Mouse (Mus musculus) testis, postnatal 10 days (tissue): ENCODE results near the gene Nkd1.

Experiments
- DNase-seq: peaks from one replicate; pipeline ENCODE4 v3.0.0; 2021; ENCODE audit warnings: low spot score

The Nkd1 gene

DNA sequence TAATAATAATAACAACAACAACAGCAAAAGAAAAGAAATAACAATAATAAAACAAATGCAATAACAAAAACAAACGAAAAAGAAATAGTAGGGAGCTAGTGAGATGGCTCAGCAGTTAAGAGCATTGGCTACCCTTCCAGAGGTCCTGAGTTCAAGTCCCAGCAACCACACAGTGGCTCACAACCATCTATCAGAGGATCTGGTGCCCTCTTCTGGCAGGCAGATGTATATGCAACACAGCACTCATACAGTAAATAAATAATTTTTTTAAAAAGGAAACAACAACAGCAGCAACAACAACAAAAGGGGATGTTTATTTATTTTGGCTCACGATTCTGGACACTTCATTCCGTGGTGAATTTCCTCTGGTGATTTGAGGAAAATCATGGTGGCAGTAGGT is 98.4 kb downstream of the Nkd1 start:
- DNase-seq: peak; percentile 58

DNA sequence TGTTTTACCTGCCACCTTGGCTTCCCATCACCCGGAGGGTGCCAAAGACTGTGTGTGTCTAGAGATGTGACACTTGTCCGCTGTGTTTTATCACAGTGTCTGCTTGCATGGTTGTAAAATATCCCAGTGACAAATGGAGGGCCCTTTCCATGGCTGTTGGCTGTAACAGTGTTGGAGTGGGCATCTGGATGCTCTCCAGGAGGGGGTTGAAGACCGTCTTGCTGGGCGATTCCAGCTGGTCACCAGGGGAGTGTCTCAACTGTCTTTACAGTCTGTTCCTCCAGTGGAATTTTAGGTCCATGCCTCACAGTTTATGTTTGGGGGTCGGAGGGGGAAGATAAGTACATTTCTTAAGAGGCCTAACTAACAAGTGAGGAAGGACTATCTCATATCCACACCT is 99.8 kb downstream of the Nkd1 start:
- DNase-seq: no peak

DNA sequence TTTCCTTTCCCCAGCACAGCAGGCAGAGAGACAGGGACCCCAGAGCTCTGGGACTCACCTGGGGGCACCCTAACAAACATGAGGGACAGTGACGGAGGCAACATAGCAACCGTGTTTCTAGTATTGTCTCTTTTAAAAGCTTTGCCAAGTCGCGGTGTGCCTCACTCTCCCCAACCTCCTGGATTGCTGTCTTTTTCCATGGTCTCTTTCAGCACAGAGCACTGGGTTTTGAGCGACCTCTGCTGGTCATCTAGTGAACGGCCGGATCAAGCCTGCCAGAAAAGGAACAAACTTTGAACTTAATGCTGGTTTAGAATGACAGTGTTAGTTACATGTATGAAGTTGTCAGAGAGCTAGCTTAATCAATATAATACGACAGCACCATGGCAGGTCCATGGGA is 100.3 kb downstream of the Nkd1 start:
- peak; percentile 86 for DNase-seq

DNA sequence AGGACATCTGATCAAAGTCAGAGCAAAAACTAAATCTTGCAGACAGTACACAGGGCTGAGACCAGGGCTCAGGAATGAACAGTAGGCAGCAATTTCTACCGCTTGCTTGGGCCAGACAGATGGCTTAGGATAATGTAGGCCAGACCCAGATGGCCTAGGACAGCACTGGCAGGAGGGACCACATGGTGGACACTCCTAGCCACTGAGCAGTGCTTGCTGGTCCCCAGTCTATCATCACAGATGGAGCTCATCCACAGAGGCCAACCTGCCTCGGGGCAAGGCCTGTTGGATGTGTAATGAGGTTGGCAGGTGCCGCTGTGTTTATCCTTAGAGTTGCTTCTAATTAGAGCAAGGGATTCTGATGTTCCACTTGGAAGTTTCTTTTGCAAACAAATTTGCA is 102.2 kb downstream of the Nkd1 start:
- no peak for DNase-seq

DNA sequence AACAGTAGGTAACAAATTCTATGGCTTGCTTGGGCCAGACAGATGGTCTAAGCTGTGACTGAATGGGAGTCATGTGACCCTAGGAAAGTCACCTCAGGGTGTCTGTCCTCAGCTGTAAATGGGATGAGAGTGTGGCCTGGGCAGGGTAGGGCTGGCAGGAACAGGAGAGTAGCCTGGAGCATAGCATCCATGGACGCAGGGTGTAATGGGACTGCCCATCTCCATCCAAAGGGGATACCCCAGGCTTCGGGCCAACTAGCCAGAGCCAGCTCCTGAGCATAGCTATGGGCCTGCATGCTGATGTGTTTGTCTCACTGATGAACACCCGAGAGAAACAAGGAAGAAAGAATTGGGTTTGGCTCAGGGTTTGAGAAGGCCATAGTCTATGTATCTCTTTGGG is 103.1 kb downstream of the Nkd1 start:
- DNase-seq: no peak

DNA sequence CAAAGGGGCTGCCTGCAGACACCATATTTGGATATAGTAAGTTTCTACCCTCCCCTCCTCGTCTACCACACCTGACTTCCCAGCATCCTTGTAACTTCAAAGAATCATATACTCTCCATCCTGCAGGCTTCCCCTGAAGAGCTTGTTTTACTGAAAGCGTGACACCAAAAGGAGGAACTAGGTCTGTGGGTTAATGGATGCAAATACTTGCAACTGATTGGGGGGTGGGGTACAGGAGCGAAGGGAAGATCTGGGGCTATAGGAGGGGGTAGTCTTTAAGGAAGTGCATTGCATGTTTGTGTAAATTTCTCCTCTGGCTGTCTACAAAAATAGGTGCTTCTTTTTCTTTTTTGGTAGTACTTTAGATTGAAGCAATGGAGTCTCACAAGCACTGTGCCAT is 105.3 kb downstream of the Nkd1 start:
- no peak for DNase-seq

DNA sequence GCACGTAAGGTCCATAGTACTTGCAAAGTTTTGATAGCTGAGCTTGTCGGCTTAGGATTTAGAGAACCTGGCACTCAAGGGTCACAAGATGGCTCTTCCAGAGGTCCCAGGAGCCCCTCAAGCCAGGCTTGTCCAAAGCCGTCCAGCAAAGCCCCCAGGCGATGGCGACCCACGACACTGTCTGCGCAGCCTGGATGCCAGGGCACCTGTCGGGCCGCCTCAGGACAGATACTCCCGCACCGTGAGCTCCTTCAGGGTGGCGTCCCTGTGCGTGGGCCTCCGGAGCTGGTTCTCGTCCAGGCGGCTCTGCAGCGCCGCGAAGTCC is 105.7 kb downstream of the Nkd1 start:
- no peak for DNase-seq

DNA sequence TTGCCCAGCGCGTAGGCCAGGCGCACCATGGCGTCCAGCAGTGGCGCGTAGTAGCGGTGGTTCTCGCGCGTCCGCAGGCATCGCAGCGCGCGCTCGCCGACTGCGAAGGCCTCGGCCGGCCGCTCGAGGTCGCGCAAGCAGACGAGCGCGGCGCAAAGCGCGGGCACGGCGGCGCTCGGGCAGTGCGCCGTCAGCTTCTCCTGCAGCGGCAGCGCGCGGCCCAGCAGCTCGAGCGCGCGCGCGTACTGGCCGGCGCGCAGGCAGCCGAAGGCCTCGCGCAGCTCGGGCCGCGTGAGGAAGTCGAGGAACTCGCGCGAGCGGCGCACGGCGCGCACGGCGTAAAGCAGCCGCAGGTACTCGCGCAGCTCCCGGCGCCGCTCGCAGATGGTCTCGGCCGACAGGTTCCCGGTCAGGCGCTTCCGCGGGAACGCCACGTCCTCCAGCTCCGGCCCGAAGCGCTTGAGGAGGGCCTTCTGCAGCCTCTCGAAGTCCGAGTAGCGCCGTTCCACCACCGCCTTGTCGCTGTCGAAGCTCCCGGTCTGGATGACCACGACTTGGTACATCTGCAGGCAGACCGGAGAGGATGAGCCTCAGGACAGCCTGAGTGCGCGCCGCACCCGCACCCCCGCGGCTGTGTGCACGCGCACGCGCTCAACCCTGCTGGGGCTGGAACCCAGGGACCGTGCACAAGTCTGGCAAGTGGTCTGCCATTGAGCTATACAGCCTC is 106.3 kb downstream of the Nkd1 start:
- peak; percentile 74 for DNase-seq

DNA sequence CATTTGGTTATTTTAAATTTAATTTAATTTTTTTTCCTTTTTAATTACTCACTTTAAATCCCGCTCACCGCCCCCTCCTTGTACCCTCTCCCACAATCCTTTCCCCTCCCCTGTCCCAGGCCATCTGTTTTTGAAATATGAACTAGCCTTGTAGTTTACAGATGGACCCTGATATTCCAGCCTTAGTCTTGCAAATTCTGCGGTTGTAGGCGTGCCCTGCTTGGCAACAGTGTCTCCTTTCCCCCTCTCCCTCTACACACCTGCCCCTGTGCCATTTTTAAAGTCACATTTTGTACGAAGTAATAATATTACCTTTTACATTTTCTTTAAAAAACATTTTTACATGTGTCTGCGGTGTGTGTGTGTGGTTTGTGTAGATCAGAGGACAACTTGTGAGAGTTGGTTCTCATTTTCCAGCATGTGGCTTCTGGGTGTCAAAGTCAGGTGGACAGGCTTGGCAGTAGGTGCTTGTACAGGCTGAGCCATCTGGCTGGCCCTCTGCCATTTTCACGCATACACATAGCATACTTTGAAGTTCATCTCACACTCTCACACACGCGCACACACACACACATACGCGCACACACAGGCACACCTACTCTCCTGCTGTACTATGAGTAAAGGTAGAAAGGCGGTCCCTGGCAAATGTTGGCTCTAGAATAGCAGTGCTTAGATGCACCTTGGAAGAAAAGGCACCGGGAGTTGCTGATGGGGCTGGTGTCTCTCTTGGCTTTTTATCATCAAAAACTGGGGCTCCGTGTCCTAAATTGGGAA is 107.0 kb downstream of the Nkd1 start:
- no peak for DNase-seq

DNA sequence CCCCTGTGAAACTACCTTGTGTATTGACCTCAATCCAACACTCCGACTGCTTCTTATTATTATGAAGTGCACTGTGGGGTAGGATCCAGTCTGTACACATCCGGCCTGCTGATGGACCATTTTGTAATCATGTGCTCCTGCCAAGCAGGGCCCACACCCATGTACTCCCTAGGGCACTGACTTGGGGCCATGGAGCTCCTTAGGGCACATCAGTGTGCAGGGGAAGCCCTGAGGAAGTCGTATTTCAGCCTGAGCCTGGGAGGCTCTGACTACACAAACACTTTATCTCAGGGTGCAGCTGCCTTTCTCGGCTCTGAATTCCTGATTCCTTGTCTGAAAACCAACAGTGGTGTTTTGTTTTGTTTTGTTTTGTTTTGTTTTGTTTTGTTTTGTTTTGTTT is 109.1 kb downstream of the Nkd1 start:
- no peak for DNase-seq

DNA sequence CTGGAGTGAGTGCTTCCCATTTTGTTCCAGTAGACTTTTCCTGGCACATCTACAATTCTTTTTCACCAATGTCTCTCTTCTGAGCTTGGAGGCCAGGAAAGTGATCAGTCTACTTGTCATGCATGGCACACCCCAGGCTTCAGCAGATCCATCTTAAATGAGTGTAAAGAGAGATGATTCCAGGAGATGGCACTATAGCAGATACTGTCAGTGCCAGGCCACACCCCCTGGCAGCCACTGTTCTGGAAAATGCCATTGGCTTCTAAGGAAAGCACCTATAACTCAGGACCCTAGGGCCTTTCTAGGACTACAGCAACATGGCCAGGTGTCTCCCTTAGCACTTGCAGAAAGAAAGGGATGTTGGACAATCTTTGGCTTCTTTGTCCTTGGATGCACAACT is 109.9 kb downstream of the Nkd1 start:
- no peak for DNase-seq

DNA sequence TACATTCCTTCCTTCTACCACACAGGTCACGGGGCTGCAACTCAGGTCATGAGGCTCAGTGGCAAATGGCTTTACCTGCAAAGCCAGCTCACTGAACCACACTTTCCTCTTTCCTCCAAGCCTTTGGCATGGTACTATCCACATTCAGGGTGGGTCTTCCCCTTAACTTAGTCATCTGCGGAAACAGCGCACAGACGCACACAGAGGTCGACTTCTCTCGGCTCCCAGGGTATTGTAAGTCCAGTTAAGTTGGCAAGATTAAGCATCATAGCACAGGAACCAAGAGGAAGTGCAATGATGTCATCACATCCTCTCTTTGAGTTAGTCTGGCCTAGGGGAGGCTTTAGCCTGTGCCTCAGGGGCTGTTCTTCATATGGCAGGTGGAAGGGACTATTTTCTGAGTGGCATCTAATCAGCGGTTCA is 112.2 kb downstream of the Nkd1 start:
- DNase-seq: no peak

DNA sequence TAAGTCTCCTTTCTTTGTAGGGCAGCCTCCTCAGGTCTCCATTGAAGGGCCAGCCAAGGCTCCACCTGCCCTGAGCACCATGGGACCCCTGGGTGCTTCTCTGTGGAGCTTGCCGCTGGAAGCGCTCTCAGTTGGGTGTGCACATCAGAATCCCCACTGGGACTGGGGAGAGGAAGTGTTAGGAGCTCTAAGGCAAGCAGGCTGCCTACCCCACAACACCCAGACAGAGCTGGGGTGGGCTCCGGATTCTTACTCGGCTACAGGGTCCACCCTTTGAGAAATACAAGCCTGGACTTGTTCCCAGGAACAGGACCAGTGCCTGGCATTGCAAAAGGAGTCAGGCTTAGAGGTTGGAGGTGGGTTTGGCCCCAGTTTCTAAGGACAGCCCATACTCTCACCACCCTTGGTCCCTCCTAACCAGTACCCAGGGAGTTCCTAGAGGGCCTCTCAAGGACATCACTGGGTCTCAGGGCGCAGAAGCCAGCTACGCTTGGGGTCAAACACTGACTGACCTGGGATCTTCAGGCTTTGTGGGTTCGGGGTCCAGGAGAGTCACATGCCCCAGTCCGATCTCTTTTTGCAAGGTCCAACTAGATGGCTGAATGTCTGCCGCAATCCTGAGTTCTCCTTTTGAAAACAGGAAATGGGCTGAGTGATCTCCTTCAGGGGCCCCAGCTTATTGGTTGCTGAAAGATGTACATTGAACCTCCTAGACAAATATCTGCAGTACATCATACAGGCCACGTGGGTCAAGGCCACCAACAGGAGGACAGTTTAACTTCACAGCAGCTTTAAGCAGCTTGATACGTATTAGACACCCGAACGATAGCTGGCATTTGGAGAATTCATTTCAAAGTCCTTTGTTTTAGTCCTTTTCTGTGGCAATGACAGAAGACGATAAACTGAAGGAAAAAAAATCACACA is 114.6 kb downstream of the Nkd1 start, which contains the start of gene Snx20:
TSS of gene Snx20 (minus strand) at position 655 of the 924 bp plus-strand sequence.
- no peak for DNase-seq

DNA sequence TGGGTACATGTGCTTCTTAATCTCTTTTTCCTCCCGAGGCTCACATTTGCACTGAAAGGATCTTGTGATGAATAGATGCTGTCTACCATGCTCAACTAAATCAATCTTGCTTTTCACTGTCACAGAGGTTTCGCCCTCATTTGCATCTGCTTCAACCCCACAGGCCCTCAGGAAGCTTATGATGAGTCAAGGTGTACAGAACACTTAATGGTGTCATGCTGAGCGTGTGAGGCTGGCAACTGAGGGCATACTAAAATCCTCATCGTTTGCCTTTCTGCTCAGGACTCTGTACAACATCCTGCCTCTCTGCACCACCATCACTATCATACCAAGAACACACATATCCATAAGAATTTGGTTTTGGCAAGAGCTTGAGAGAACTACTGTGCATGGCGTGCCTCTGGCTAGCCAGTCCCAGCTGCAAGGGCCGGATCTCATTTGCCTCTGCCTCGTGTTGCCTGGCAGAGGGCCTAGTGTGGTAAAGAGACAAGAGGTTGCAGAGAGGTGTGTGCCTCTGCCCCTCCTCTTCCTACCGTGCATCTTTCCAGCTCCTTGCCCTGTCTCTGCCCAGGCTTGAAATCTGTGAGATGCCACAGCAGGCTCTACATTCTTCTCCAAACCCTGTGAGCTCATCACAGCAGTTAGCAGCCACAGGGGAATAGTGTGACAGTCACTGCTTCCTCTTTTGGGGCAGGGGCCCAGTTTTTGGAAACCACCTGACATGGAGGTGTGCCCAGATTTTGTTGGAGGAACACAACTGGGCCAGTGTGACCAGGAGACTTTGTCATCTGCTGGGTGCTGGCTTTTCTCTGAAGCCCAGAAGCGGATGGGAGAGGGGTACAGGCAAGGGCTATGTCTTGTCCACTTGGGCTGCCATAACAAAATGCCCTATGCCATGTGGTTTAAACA is 116.2 kb downstream of the Nkd1 start:
- no peak for DNase-seq

DNA sequence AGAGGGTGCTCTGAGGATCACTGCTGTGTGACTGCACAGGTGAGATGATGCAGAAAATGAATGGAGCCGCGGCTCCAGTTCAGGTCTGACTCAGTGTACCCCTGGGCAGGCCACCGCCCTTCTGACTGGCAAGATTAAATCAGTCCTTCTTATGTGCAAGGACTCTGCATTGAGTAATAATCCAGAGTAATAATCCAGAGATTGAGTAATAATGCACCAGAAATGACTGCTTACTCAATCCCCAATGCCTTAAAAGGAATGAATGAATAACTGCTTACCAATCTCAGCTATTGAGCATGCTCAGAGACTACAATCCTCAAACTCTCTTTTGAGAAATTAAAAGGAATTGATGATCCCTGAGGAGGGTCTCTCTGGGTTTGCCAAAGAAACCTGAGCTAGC is 117.8 kb downstream of the Nkd1 start:
- no peak for DNase-seq

DNA sequence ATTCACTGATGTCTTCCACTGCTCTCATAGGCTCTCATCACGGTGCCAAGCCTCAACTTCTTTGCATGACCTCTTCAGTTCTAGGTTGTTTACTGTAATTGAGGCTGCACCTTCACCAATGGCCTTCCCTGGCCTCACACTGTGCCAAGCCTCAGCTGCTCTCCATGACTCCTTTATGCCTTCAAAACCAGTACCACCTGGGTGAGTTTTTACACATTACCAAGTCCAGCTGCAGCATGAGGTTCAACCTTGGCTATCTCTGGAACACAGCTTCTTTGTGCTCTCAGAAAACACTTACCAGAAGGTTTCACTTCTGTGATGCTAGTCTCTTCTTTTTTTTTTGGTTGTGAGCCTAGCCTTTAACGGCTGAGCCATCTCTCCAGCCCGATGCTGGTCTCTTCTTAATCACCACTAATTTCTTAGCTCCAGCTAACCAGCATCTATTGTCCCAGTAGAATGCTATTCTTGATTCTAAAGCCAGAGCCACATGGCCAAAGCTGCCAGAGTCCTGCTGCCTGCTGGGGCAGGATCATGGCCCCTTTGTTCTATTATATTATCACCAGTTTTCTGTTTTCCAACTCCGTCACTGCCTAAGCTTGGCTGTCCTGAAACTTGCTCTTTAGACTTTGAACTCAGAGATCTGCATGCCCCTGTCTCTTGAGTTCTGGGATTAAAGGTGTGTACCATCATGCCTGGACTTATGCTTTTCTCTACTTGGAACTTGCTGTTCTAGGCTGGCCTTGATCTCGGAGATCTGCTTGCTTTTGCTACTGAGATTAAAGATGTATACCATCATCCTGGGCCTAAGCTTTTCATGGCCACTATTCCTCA is 121.8 kb downstream of the Nkd1 start:
- DNase-seq: no peak
